Mouse (Mus musculus) liver, adult 2 months (tissue): ENCODE results near the gene Tcp11l1.

ENCODE experiments used
- CTCF ChIP-seq: fragments of 200-500 bp; IDR thresholded peaks from 2 replicates; pipeline ENCODE4 v1.5.1; 2011; ENCODE audit warnings: low read depth, low read length, control low read depth
- POLR2A ChIP-seq: fragments of 200-500 bp; IDR thresholded peaks from 2 replicates; pipeline ENCODE4 v1.6.1; 2011; ENCODE audit warnings: low read length, control low read depth; ENCODE audit not compliant: insufficient read depth; ENCODE audit errors: extremely low read depth

GRCm38 (mm10) chr2:104717231-104717735 is 5.3 kb upstream of the Tcp11l1 start:
- TF ChIP-seq CTCF (no peak), POLR2A (no peak)
